Mouse (Mus musculus) cortical plate, adult 2 months (tissue): ENCODE measurements at regions not wholly inside any gene's neighbourhood (a gene's known extent, or its start where the extent isn't known, plus 50 kb on each side); places are given as distances from the start of the nearest gene placed in this dataset.

Experiments used
- CTCF ChIP-seq: fragments of 200-500 bp; IDR thresholded peaks from 2 replicates; pipeline ENCODE4 v1.5.1; 2011; ENCODE audit warnings: mild to moderate bottlenecking, control low read depth, low read length; ENCODE audit not compliant: insufficient read depth; ENCODE audit errors: extremely low read depth
- POLR2A ChIP-seq: fragments of 200-500 bp; IDR thresholded peaks from 2 replicates; pipeline ENCODE4 v1.6.1; 2011; ENCODE audit warnings: mild to moderate bottlenecking, low read length, control low read depth; ENCODE audit not compliant: insufficient read depth; ENCODE audit errors: extremely low read depth

DNA sequence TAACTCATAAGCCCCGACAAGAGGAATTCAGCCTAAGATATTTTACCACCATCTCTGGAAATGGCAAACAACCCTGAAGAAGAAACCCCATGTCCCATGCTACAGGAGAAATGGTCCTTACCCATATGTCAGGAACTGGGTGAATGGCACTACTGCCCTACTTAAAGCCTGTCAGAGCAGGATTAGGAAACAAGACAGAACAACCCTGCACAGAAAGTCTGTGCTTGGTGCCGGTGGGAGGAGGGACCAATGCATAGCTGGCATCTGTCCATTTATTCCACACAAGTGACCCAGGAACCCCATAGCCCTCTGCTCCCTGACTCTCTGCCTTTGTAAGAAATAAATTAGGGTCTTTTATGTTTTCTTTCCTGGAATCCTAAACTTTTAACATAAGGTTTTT, 317.9 kb downstream of the Ttll7 start:
- TF ChIP-seq POLR2A: no peak
- TF ChIP-seq CTCF: no peak
